Mouse (Mus musculus): ENCODE results near the gene Topaz1. TPM values are rescaled to one million over a fixed set of nuclear protein-coding genes. Genes with fewer than 3 reads are reported as not detected.

Gene Topaz1
- polyA plus RNA-seq, 1 experiment: not detected

DNA sequence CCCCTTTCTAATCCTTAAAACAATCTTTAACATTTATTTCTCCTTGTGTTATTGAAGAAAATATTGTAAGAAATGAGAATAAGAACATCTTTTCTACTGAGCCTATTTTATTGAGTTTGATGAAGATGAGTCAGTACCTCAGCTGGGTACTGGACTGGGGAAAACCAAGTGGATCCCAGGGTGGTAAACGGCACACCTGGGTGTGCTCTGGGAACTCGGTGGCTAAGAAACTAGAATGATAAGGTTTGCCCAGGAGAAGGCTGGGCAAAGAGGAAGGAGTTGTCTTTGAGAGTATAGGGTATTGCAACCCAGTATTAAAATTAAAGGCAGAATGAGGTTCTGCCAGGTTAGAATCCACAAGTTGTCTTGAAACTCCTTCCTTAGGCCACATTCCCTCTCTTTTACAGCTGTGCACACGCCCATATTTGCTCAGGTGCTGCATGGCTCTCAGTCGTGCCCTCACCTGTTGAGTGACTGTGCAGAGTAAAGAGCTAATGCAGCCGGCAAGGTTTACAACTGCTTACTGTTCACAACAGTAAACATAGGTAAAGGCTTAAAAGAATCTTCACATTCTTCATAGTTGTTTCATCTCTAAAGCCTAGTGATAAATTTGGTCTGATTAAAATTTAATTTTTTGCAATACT lies 76.3 kb downstream of the Topaz1 start:
- H3K27ac ChIP-seq (ENCODE audit: insufficient read depth, low read depth, low read length): no peak overlapping the region
- WGBS: 90% methylated on average over 5 of the region's 5 CpGs
- TF ChIP-seq CTCF (IDR thresholded peaks at IDR 0.05; ENCODE audit: insufficient read depth, low read depth, low read length) (no peak), POLR2A (IDR thresholded peaks at IDR 0.05; ENCODE audit: insufficient read depth, low read depth, low read length) (no peak)
- no peaks in the 10 kb centered on the region for H3K4me1 ChIP-seq (ENCODE audit: control insufficient read depth, insufficient read depth, low read length)
- no peak overlapping the region for H3K4me3 ChIP-seq (ENCODE audit: insufficient read depth, low read depth, low read length)

GRCm38 (mm10) chr9:122826743-122827142 lies 79.6 kb downstream of the Topaz1 start:
- TF ChIP-seq POLR2A (IDR thresholded peaks at IDR 0.05; ENCODE audit: insufficient read depth, low read depth, low read length) (no peak), CTCF (IDR thresholded peaks at IDR 0.05; ENCODE audit: insufficient read depth, low read depth, low read length) (no peak)
- H3K27ac ChIP-seq (ENCODE audit: insufficient read depth, low read depth, low read length): no peak overlapping the region
- no peak overlapping the region for H3K4me3 ChIP-seq (ENCODE audit: insufficient read depth, low read depth, low read length)
- H3K4me1 ChIP-seq (ENCODE audit: control insufficient read depth, insufficient read depth, low read length): no peaks in the 10 kb centered on the region
- WGBS: 94% methylated on average over 4 of the region's 4 CpGs

DNA sequence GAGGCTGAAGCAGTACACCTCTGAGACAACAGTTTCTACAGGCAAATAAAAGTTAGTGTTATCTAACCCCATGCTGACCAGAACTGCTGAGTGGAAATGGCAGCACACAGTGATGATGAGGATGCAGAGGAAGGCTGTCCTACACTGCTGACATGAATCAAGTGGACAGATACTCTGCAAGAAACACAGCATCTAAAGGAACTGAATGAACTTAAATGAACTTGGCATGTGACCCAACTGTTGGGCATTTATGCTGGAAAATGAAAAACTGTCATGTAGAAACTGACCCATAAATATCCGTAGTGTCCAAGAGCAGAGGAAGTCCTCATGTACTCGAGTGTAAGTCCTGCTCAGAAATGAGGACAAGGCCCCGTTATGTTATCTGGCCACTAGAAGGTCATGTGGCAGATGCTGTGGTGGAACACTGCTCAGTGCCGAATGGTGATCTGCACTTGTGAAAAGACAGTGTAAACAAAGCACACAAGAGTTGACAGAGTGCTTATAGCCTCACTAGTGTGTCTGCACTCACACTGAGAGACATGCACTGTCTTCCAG lies 82.8 kb downstream of the Topaz1 start:
- Histone ChIP-seq H3K4me3 (ENCODE audit: insufficient read depth, low read depth, low read length) (no peak overlapping the region), H3K27ac (ENCODE audit: insufficient read depth, low read depth, low read length) (no peak overlapping the region), H3K4me1 (ENCODE audit: control insufficient read depth, insufficient read depth, low read length) (no peaks in the 10 kb centered on the region)
- WGBS: 81% methylated on average over 4 of the region's 4 CpGs
- no peak for TF ChIP-seq POLR2A (IDR thresholded peaks at IDR 0.05; ENCODE audit: insufficient read depth, low read depth, low read length)
- no peak for TF ChIP-seq CTCF (IDR thresholded peaks at IDR 0.05; ENCODE audit: insufficient read depth, low read depth, low read length)

GRCm38 (mm10) chr9:122836126-122836525 lies 89.0 kb downstream of the Topaz1 start:
- H3K27ac ChIP-seq (ENCODE audit: insufficient read depth, low read depth, low read length): peak overlapping the region; percentile 59
- TF ChIP-seq CTCF (IDR thresholded peaks at IDR 0.05; ENCODE audit: insufficient read depth, low read depth, low read length) (no peak), POLR2A (IDR thresholded peaks at IDR 0.05; ENCODE audit: insufficient read depth, low read depth, low read length) (no peak)
- WGBS: 28% methylated on average over 9 of the region's 9 CpGs
- peaks cover 15% of the 10 kb centered on the region for H3K4me1 ChIP-seq (ENCODE audit: control insufficient read depth, insufficient read depth, low read length)
- no peak overlapping the region for H3K4me3 ChIP-seq (ENCODE audit: insufficient read depth, low read depth, low read length)

- TF ChIP-seq POLR2A (IDR thresholded peaks at IDR 0.05; ENCODE audit: insufficient read depth, low read depth, low read length) (no peak), CTCF (IDR thresholded peaks at IDR 0.05; ENCODE audit: insufficient read depth, low read depth, low read length) (no peak)
- H3K27ac ChIP-seq (ENCODE audit: insufficient read depth, low read depth, low read length): peak overlapping the region; percentile 63
- H3K4me1 ChIP-seq (ENCODE audit: control insufficient read depth, insufficient read depth, low read length): peaks cover 15% of the 10 kb centered on the region
- WGBS: 13% methylated on average over 6 of the region's 6 CpGs
- H3K4me3 ChIP-seq (ENCODE audit: insufficient read depth, low read depth, low read length): no peak overlapping the region
These were observed 89.6 kb downstream of the Topaz1 start for GRCm38 (mm10) chr9:122836790-122837189.

- Histone ChIP-seq H3K4me3 (ENCODE audit: insufficient read depth, low read depth, low read length) (no peak overlapping the region), H3K27ac (ENCODE audit: insufficient read depth, low read depth, low read length) (peak overlapping the region; percentile 63), H3K4me1 (ENCODE audit: control insufficient read depth, insufficient read depth, low read length) (peaks cover 15% of the 10 kb centered on the region)
- TF ChIP-seq POLR2A (IDR thresholded peaks at IDR 0.05; ENCODE audit: insufficient read depth, low read depth, low read length) (no peak), CTCF (IDR thresholded peaks at IDR 0.05; ENCODE audit: insufficient read depth, low read depth, low read length) (no peak)
- WGBS: 76% methylated on average over 4 of the region's 4 CpGs
These were observed 90.1 kb downstream of the Topaz1 start for GRCm38 (mm10) chr9:122837216-122837615.

- WGBS: 35% methylated on average over 16 of the region's 16 CpGs
- H3K27ac ChIP-seq (ENCODE audit: insufficient read depth, low read depth, low read length): no peak overlapping the region
- no peak for TF ChIP-seq CTCF (IDR thresholded peaks at IDR 0.05; ENCODE audit: insufficient read depth, low read depth, low read length)
- no peak for TF ChIP-seq POLR2A (IDR thresholded peaks at IDR 0.05; ENCODE audit: insufficient read depth, low read depth, low read length)
- no peak overlapping the region for H3K4me3 ChIP-seq (ENCODE audit: insufficient read depth, low read depth, low read length)
- H3K4me1 ChIP-seq (ENCODE audit: control insufficient read depth, insufficient read depth, low read length): peaks cover 15% of the 10 kb centered on the region
These were observed 90.5 kb downstream of the Topaz1 start for GRCm38 (mm10) chr9:122837680-122838079.

DNA sequence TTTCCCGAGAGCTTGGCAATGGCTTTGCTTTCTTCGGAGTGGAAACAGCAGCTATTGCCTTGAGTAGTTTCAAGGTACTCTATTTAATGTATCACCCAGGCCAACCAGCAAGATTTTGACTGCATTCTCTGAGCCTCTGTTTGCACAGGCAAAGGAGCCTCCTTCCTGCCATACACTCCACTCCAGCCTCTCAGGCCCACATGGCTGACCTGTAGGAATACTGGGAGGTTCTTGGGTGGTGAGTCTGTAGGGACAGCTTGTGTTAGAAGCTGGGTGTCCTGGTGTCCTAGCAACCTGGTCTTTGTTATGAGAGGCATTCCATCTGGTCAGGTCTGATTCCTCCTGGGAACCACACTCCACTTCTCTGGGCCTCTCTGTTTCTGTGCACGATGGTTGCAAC lies 96.6 kb downstream of the Topaz1 start, which contains the start of gene Gm35549:
Gm35549 (minus strand) TSS at position 276 of the 400 bp plus-strand sequence.
- 78% methylated on average over 3 of the region's 3 CpGs for WGBS
- Histone ChIP-seq H3K4me3 (ENCODE audit: insufficient read depth, low read depth, low read length) (no peak within 1 kb of the TSS), H3K4me1 (ENCODE audit: control insufficient read depth, insufficient read depth, low read length) (no peaks in the 10 kb centered on the region), H3K27ac (ENCODE audit: insufficient read depth, low read depth, low read length) (no peak within 1 kb of the TSS)
- TF ChIP-seq POLR2A (IDR thresholded peaks at IDR 0.05; ENCODE audit: insufficient read depth, low read depth, low read length): no peak
- TF ChIP-seq CTCF (IDR thresholded peaks at IDR 0.05; ENCODE audit: insufficient read depth, low read depth, low read length): no peak

- Histone ChIP-seq H3K27ac (ENCODE audit: insufficient read depth, low read depth, low read length) (no peak overlapping the region), H3K4me1 (ENCODE audit: control insufficient read depth, insufficient read depth, low read length) (no peaks in the 10 kb centered on the region), H3K4me3 (ENCODE audit: insufficient read depth, low read depth, low read length) (no peak overlapping the region)
- 80% methylated on average over 3 of the region's 3 CpGs for WGBS
- TF ChIP-seq POLR2A (IDR thresholded peaks at IDR 0.05; ENCODE audit: insufficient read depth, low read depth, low read length) (no peak), CTCF (IDR thresholded peaks at IDR 0.05; ENCODE audit: insufficient read depth, low read depth, low read length) (no peak)
These were observed 98.5 kb downstream of the Topaz1 start for GRCm38 (mm10) chr9:122845621-122846020.
